Comparison of ENCODE assay signal across 9 mouse cellular contexts in genomic region chr13:63900679-63901302, GRCm38 (mm10).
A peak's percentile ranks its signal among the peaks of the same experiment; 100 is the strongest.
DNase-seq lines count a peak whose midpoint lies in the region; ATAC-seq and TF ChIP-seq lines count a peak whose summit lies in the region.
"Had no signal": no experiment of that assay in that cellular context is flagged by ENCODE, and none has a peak within 500 bp of the region (broad histone marks: within the 10 kb centered on the region; RNA-seq: fewer than 3 reads in every experiment).

No protein-coding gene starts in this region.

- no peak for TF ChIP-seq CTCF in thymus, adult 2 months (IDR thresholded peaks at IDR 0.05; ENCODE audit: borderline replicate concordance, control insufficient read depth, extremely low read depth, insufficient read depth, low read length, poor library complexity)

- peak overlapping the region; percentile 27 for H3K4me3 ChIP-seq in thymus, adult 2 months (ENCODE audit: control insufficient read depth, insufficient read depth, low read length)
- H3K4me3 ChIP-seq in limb, embryonic 13.5 days, result peak overlapping the region; percentile 26
- H3K4me3 ChIP-seq: myocyte had no signal

- no peaks in the 10 kb centered on the region for H3K27me3 ChIP-seq in thymus, adult 2 months (ENCODE audit: control insufficient read depth, insufficient read depth, low read length)
- peaks cover 11% of the 10 kb centered on the region; the same call in 1 of the 2 replicates for H3K27me3 ChIP-seq in limb, embryonic 13.5 days

- peak overlapping the region; percentile 64 for H3K4me2 ChIP-seq in limb, embryonic 13.5 days (replicated peaks)

- H3K27ac ChIP-seq in thymus, adult 2 months (ENCODE audit: control insufficient read depth, insufficient read depth, low read length), result no peak overlapping the region
- peak overlapping the region; percentile 81; the same call in 1 of the 2 replicates for H3K27ac ChIP-seq in limb, embryonic 13.5 days

- no peak for TF ChIP-seq POLR2A in thymus, adult 2 months (IDR thresholded peaks at IDR 0.05; ENCODE audit: control insufficient read depth, extremely low read depth, insufficient read depth, low read length, poor library complexity)

- peaks cover 14% of the 10 kb centered on the region for H3K4me1 ChIP-seq in thymus, adult 2 months (replicated peaks; ENCODE audit: control insufficient read depth, insufficient read depth, low read length)
- H3K4me1 ChIP-seq in limb, embryonic 13.5 days, result peaks cover 25% of the 10 kb centered on the region

- DNase-seq in cerebellum, postnatal 14 days, result peak; percentile 27 to 68
- no peak for DNase-seq in thymus, adult 2 months
- DNase-seq in thymus, postnatal 4 days, result no peak
- DNase-seq in testis, postnatal 10 days (ENCODE audit: low spot score), result peak; percentile 60
- DNase-seq in thymus, postnatal 36 days, result no peak
- no peak for DNase-seq in adrenal gland, postnatal 10 days

- WGBS in thymus, adult 2 months, result 55% methylated on average over 12 of the region's 12 CpGs
- 24% methylated on average over 12 of the region's 12 CpGs for WGBS in limb, embryonic 13.5 days

- no peaks in the 10 kb centered on the region for H3K9me3 ChIP-seq in limb, embryonic 13.5 days

- H3K36me3 ChIP-seq in thymus, adult 2 months (ENCODE audit: control insufficient read depth, insufficient read depth, low read length), result 0 out of 2 replicates have a peak, but pooled peaks cover 7% of the 10 kb centered on the region
- H3K36me3 ChIP-seq in limb, embryonic 13.5 days, result peaks cover 11% of the 10 kb centered on the region; the same call in 1 of the 2 replicates

- ATAC-seq in cerebellum, adult (ENCODE audit: insufficient number of reproducible peaks, low FRiP score, low TSS enrichment), result no peak
- ATAC-seq in limb, embryonic 13.5 days (ENCODE audit: low FRiP score, low read depth), result no peak

- H3K9ac ChIP-seq in limb, embryonic 13.5 days, result peak overlapping the region; percentile 66; the same call in 1 of the 2 replicates

Comparison
In these comparisons a context has a peak if more than half of its experiments do, and no peak if none do; other contexts are left out.
1. DNase-seq: peak in cerebellum, postnatal 14 days (2 of 2) and testis, postnatal 10 days (single experiment); none in thymus, adult 2 months (single experiment), thymus, postnatal 4 days (single experiment), thymus, postnatal 36 days (0 of 2) and adrenal gland, postnatal 10 days (single experiment).